In genomic region chr6:117576021-117576420, GRCm38 (mm10) we compare ENCODE assay signal across 24 mouse cellular contexts.
A peak's percentile ranks its signal among the peaks of the same experiment; 100 is the strongest.
DNase-seq lines count a peak whose midpoint lies in the region; ATAC-seq and TF ChIP-seq lines count a peak whose summit lies in the region.
"Had no signal": no experiment of that assay in that cellular context is flagged by ENCODE, and none has a peak within 500 bp of the region (broad histone marks: within the 10 kb centered on the region; RNA-seq: fewer than 3 reads in every experiment).

No protein-coding gene starts in this region.

- whole genome bisulfite sequencing in liver, postnatal 0 days (ENCODE audit: insufficient replicate concordance), result 84% methylated on average over 9 of the region's 9 CpGs
- 95% methylated on average over 9 of the region's 9 CpGs for WGBS in limb, embryonic 10.5 days

- ATAC-seq in liver, postnatal 0 days, result no peak
- ATAC-seq: forebrain, embryonic 15.5 days; hindbrain, postnatal 0 days; inflammation-experienced regulatory T-cells, adult 6 months; intestine, embryonic 16.5 days; Patski had no signal

- no peak overlapping the region for H3K27ac ChIP-seq in liver, postnatal 0 days (ENCODE audit: low read depth)
- H3K27ac ChIP-seq in limb, embryonic 10.5 days, result no peak overlapping the region
- H3K27ac ChIP-seq: forebrain, embryonic 10.5 days; forebrain, embryonic 15.5 days; heart, embryonic 13.5 days; hindbrain, embryonic 14.5 days; hindbrain, postnatal 0 days had no signal

- no peaks in the 10 kb centered on the region for H3K9me3 ChIP-seq in liver, postnatal 0 days (ENCODE audit: low read length)
- H3K9me3 ChIP-seq in limb, embryonic 10.5 days (replicated peaks), result no peaks in the 10 kb centered on the region
- H3K9me3 ChIP-seq: forebrain, embryonic 10.5 days; forebrain, embryonic 15.5 days; heart, embryonic 13.5 days had no signal

- no peaks in the 10 kb centered on the region for H3K36me3 ChIP-seq in liver, postnatal 0 days (replicated peaks; ENCODE audit: insufficient read depth, low read length)
- H3K36me3 ChIP-seq in limb, embryonic 10.5 days, result no peaks in the 10 kb centered on the region
- H3K36me3 ChIP-seq: forebrain, embryonic 10.5 days; forebrain, embryonic 15.5 days; G1E; heart, embryonic 13.5 days had no signal

- H3K4me1 ChIP-seq in liver, postnatal 0 days (ENCODE audit: insufficient read depth), result no peaks in the 10 kb centered on the region
- peaks cover 15% of the 10 kb centered on the region; the same call in 1 of the 2 replicates for H3K4me1 ChIP-seq in limb, embryonic 10.5 days
- H3K4me1 ChIP-seq: forebrain, embryonic 15.5 days had no signal

- DNase-seq in heart, adult 11 months, result peak; percentile 76
- no peak for DNase-seq in heart, postnatal 25 days (ENCODE audit: low spot score)
- DNase-seq in liver, postnatal 0 days, result peak; percentile 4
- DNase-seq in liver, result no peak
- DNase-seq in limb, embryonic 10.5 days (ENCODE audit: low spot score), result peak; percentile 13
- no peak for DNase-seq in frontal cortex, postnatal 14 days (ENCODE audit: low spot score in 2 of 2)
- DNase-seq: adrenal gland, postnatal 10 days; adrenal gland, postnatal 36 days; B cell, adult 2 months; cerebellum, adult 18-20 months; cerebellum, adult 9-10 months; cerebellum, postnatal 14 days; gastrocnemius, postnatal 10 days; gastrocnemius, postnatal 36 days; heart, postnatal 14 days had no signal

- no peak for TF ChIP-seq EP300 in liver, postnatal 0 days (IDR thresholded peaks at IDR 0.05; ENCODE audit: low read depth)

- no peak overlapping the region for H3K9ac ChIP-seq in liver, postnatal 0 days (replicated peaks)
- H3K9ac ChIP-seq: forebrain, embryonic 15.5 days; heart, embryonic 13.5 days; hindbrain, embryonic 14.5 days had no signal

- no peak for TF ChIP-seq CTCF in liver, postnatal 0 days (IDR thresholded peaks at IDR 0.05; ENCODE audit: low read depth)

- no peak overlapping the region for H3K4me2 ChIP-seq in liver, postnatal 0 days (ENCODE audit: low read depth, low read length)
- H3K4me2 ChIP-seq: forebrain, embryonic 15.5 days; heart, embryonic 13.5 days; hindbrain, embryonic 14.5 days had no signal

- intact Hi-C loops in heart, postnatal 25 days (cut with DNase I), result no loop called here

- no peak overlapping the region for H3K4me3 ChIP-seq in liver, postnatal 0 days (ENCODE audit: low read depth, low read length)
- no peak overlapping the region for H3K4me3 ChIP-seq in limb, embryonic 10.5 days
- H3K4me3 ChIP-seq: forebrain, embryonic 10.5 days; forebrain, embryonic 15.5 days; heart, embryonic 13.5 days had no signal

- no peaks in the 10 kb centered on the region for H3K27me3 ChIP-seq in liver, postnatal 0 days (ENCODE audit: insufficient read depth, low read length)
- H3K27me3 ChIP-seq in limb, embryonic 10.5 days (ENCODE audit: low read depth, poor library complexity, severe bottlenecking), result no peaks in the 10 kb centered on the region
- H3K27me3 ChIP-seq: forebrain, embryonic 15.5 days; Patski had no signal

Comparison
In these comparisons a context has a peak if more than half of its experiments do, and no peak if none do; other contexts are left out.
1. DNase-seq: peak in heart, adult 11 months (single experiment), liver, postnatal 0 days (single experiment) and limb, embryonic 10.5 days (single experiment); none in heart, postnatal 25 days (single experiment), liver (single experiment) and frontal cortex, postnatal 14 days (0 of 2).